ENCODE assay signal across 8 mouse cellular contexts in genomic region chr11:26385971-26386370, GRCm38 (mm10). TPM values are rescaled to one million over a fixed set of nuclear protein-coding genes. Genes with fewer than 3 reads are reported as not detected.
DNase-seq lines count a peak whose midpoint lies in the region; ATAC-seq and TF ChIP-seq lines count a peak whose summit lies in the region.

Fancl (plus strand) TSS chr11:26386135.

- H3K4me1 ChIP-seq in heart, embryonic 16.5 days (ENCODE audit: control insufficient read depth, insufficient read depth, low read length): peaks cover 7% of the 10 kb centered on the region
- peaks cover 6 to 8% of the 10 kb centered on the region in 2 experiments for H3K4me1 ChIP-seq in MEL (ENCODE audit: control insufficient read depth in 1 of 2, insufficient read depth in 2 of 2, low read length in 2 of 2)
- H3K4me1 ChIP-seq in forebrain, embryonic 13.5 days: peaks cover 3% of the 10 kb centered on the region; the same call in 1 of the 2 replicates
- H3K4me1 ChIP-seq in liver, embryonic 13.5 days (replicated peaks): peaks cover 17% of the 10 kb centered on the region

- no peak for ATAC-seq in heart, embryonic 16.5 days (replicated peaks; ENCODE audit: extremely low read depth, insufficient read depth, low FRiP score)
- no peak for ATAC-seq in forebrain, embryonic 13.5 days
- ATAC-seq in liver, embryonic 13.5 days (ENCODE audit: low read depth): no peak

- TF ChIP-seq EP300 in MEL (IDR thresholded peaks at IDR 0.05; ENCODE audit: low read depth in 1 of 2, low read length in 2 of 2): no peak

- TF ChIP-seq RAD21 in MEL (IDR thresholded peaks at IDR 0.05; ENCODE audit: low read depth, low read length): no peak

- 99% methylated on average over 2 of the region's 2 CpGs for WGBS in heart, embryonic 16.5 days
- 97% methylated on average over 2 of the region's 2 CpGs for WGBS in forebrain, embryonic 13.5 days
- WGBS in liver, embryonic 13.5 days (ENCODE audit: insufficient replicate concordance): 84% methylated on average over 2 of the region's 2 CpGs

- intact Hi-C loops in heart, postnatal 25 days (cut with DNase I): loop anchor here (10.0 kb wide), 1 partner anchor 209 kb away; the partner anchor contains the start of genes Gm6899 and Vrk2

- no peaks in the 10 kb centered on the region for H3K9me3 ChIP-seq in heart, embryonic 16.5 days (replicated peaks; ENCODE audit: control insufficient read depth, low read length)
- no peaks in the 10 kb centered on the region for H3K9me3 ChIP-seq in MEL (replicated peaks; ENCODE audit: insufficient read depth, low read length)
- H3K9me3 ChIP-seq in forebrain, embryonic 13.5 days (replicated peaks): no peaks in the 10 kb centered on the region
- no peaks in the 10 kb centered on the region for H3K9me3 ChIP-seq in liver, embryonic 13.5 days (replicated peaks)

- H3K27me3 ChIP-seq in heart, embryonic 16.5 days (ENCODE audit: control insufficient read depth, insufficient read depth, low read length): no peaks in the 10 kb centered on the region
- no peaks in the 10 kb centered on the region for H3K27me3 ChIP-seq in MEL (ENCODE audit: control insufficient read depth in 1 of 2, insufficient read depth in 2 of 2, low read length in 2 of 2)
- H3K27me3 ChIP-seq in forebrain, embryonic 13.5 days: no peaks in the 10 kb centered on the region
- H3K27me3 ChIP-seq in liver, embryonic 13.5 days: no peaks in the 10 kb centered on the region

- no peak for DNase-seq in heart, postnatal 25 days (ENCODE audit: low spot score)
- DNase-seq in MEL (ENCODE audit: low read depth, low spot score): peak; percentile 21
- no peak for DNase-seq in liver, embryonic 13.5 days
- no peak for DNase-seq in frontal cortex, postnatal 25 days (ENCODE audit: low spot score in 2 of 2)
- DNase-seq in urinary bladder, postnatal 25 days (ENCODE audit: low spot score): no peak
- no peak for DNase-seq in spleen, postnatal 36 days (ENCODE audit: low spot score in 2 of 2)

- peaks cover 4% of the 10 kb centered on the region for H3K79me2 ChIP-seq in MEL (ENCODE audit: control insufficient read depth, insufficient read depth, low read length, poor library complexity)

- peak within 1 kb of the TSS; percentile 89 for H3K27ac ChIP-seq in heart, embryonic 16.5 days (ENCODE audit: low read length)
- peak within 1 kb of the TSS; percentile 95 for H3K27ac ChIP-seq in MEL (ENCODE audit: control insufficient read depth, low read depth, low read length)
- H3K27ac ChIP-seq in forebrain, embryonic 13.5 days: no peak within 1 kb of the TSS
- H3K27ac ChIP-seq in liver, embryonic 13.5 days: peak within 1 kb of the TSS; percentile 73

- no peak for TF ChIP-seq POLR2A in MEL (IDR thresholded peaks at IDR 0.05; ENCODE audit: control insufficient read depth in 1 of 2, insufficient read depth in 1 of 2, low read depth in 1 of 2, low read length in 2 of 2, poor library complexity in 1 of 2)

- H3K36me3 ChIP-seq in heart, embryonic 16.5 days (ENCODE audit: control insufficient read depth, insufficient read depth): no peaks in the 10 kb centered on the region
- H3K36me3 ChIP-seq in MEL (ENCODE audit: control insufficient read depth in 1 of 2, insufficient read depth in 2 of 2, low read length in 2 of 2): peaks cover 0 to 12% of the 10 kb centered on the region in 2 experiments; a peak in 2 of 4 replicates
- no peaks in the 10 kb centered on the region for H3K36me3 ChIP-seq in forebrain, embryonic 13.5 days (ENCODE audit: poor library complexity, severe bottlenecking)
- H3K36me3 ChIP-seq in liver, embryonic 13.5 days: no peaks in the 10 kb centered on the region

- no peak for TF ChIP-seq CTCF in MEL (IDR thresholded peaks at IDR 0.05 in 2 of 3, conservative IDR thresholded peaks at IDR 0.05 in 1 of 3; ENCODE audit: control insufficient read depth in 1 of 3, insufficient read depth in 1 of 3, low read depth in 2 of 3, low read length in 3 of 3, poor library complexity in 1 of 3, severe bottlenecking in 1 of 3)

- H3K9ac ChIP-seq in heart, embryonic 16.5 days (ENCODE audit: low read length): peak within 1 kb of the TSS; percentile 89
- H3K9ac ChIP-seq in MEL (ENCODE audit: control insufficient read depth, low read depth, low read length, poor library complexity, severe bottlenecking): peak within 1 kb of the TSS; percentile 97
- peak within 1 kb of the TSS; percentile 73 for H3K9ac ChIP-seq in forebrain, embryonic 13.5 days
- H3K9ac ChIP-seq in liver, embryonic 13.5 days: peak within 1 kb of the TSS; percentile 81

- peak within 1 kb of the TSS; percentile 85 for H3K4me3 ChIP-seq in heart, embryonic 16.5 days (ENCODE audit: low read length)
- H3K4me3 ChIP-seq in MEL (ENCODE audit: control insufficient read depth in 1 of 2, insufficient read depth in 1 of 2, low read depth in 2 of 2, low read length in 2 of 2): peak within 1 kb of the TSS; percentile 11 to 94
- H3K4me3 ChIP-seq in forebrain, embryonic 13.5 days: peak within 1 kb of the TSS; percentile 73
- H3K4me3 ChIP-seq in liver, embryonic 13.5 days (replicated peaks): peak within 1 kb of the TSS; percentile 74

- H3K4me2 ChIP-seq in heart, embryonic 16.5 days (ENCODE audit: low read depth, low read length): peak within 1 kb of the TSS; percentile 93
- peak within 1 kb of the TSS; percentile 64 for H3K4me2 ChIP-seq in forebrain, embryonic 13.5 days
- peak within 1 kb of the TSS; percentile 67 for H3K4me2 ChIP-seq in liver, embryonic 13.5 days

TF ChIP-seq in MEL, 35 proteins besides CTCF, POLR2A, EP300 and RAD21:
- TF ChIP-seq ETS1 (IDR thresholded peaks at IDR 0.05; ENCODE audit: low read depth, low read length) (no peak), ZNF384 (IDR thresholded peaks at IDR 0.05; ENCODE audit: low read depth, low read length) (peak; percentile 47; the same call in 1 of the 2 replicates)

RNA-seq across cellular contexts. Expression of gene Fancl, which starts in this region (rescaled TPM):
- polyA plus RNA-seq in heart, embryonic 16.5 days (2015; fragmentation: Nextera tagmentation; extraction: Ambion mirVana): 19.7 and 20.9 TPM in 2 replicates
- 1 to 10 TPM; 7.0 to 7.5 TPM for total RNA-seq in heart, postnatal 25 days (2021)
- 35.8 and 40.1 TPM in 2 replicates for total RNA-seq in MEL (2012; rRNA removed)
- polyA plus RNA-seq in MEL (2012; ENCODE audit: insufficient read depth in 1 of 2, insufficient read length in 2 of 2, low read depth in 1 of 2, low replicate concordance in 2 of 2, missing spikeins in 1 of 2): 10 to 100 TPM in 1 of 2 experiments, not detected in 1; 21.3 TPM
- 19.8 and 21.6 TPM in 2 replicates for polyA plus RNA-seq in forebrain, embryonic 13.5 days (2015; fragmentation: Nextera tagmentation; extraction: Ambion mirVana)
- polyA plus RNA-seq in liver, embryonic 13.5 days (2015; fragmentation: Nextera tagmentation; extraction: Ambion mirVana): 29.0 and 35.3 TPM in 2 replicates
